Mouse (Mus musculus): ENCODE results near the gene Trim27.
A peak's percentile ranks its signal among the peaks of the same experiment; 100 is the strongest.

- TF ChIP-seq ZNF384 (IDR thresholded peaks at IDR 0.05; ENCODE audit: low read depth, low read length): no peak
- TF ChIP-seq MAFK (IDR thresholded peaks at IDR 0.05; ENCODE audit: insufficient read depth, low read depth, low read length): peak; percentile 98
- peak; percentile 22; the same call in 1 of the 2 replicates for TF ChIP-seq ZC3H11A (IDR thresholded peaks at IDR 0.05; ENCODE audit: borderline replicate concordance, low read depth, low read length)
- TF ChIP-seq HCFC1 (IDR thresholded peaks at IDR 0.05; ENCODE audit: borderline replicate concordance, insufficient read depth, low read length): no peak
Measured at GRCm38 (mm10) chr13:21158785-21159474, 20.3 kb upstream of the Trim27 start.

Data from ES-E14 (cell line).